ENCODE assay signal across 15 mouse cellular contexts in the genomic region with DNA sequence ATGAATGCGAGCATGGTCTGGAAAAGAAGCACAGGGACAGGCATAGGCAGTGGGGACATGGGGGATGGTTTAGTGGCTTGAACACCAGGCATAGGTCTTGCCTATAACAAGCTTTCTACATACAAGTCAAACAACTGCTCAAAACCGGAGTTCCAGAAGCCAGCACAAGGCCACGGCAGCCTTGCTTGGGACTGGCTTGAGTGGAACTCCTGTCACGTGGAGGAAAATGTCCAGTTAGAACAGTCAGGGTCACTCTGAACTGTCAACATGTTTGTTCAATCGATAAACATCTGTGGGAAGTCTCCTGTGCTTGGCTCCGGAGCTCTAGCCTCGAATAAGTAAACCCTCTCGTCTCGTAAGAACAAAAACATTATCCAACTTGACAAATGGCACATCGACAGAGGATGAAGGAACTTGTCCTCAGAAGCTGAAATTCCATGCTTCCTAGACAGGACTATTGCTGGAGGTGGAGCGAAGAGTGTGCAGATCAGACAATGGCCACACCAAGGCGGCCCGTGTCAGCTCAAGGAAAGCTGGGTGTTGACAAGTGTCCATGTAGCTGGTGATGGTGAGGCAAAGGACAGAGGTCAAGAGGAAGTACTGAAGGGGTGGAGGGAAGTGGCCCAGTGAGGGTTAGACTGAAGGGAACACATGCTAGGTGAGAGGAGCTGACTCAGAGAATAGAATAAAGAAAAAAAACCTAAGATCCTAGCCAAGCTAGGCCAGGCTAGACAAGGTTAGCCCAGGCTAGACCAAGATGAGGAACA. TPM values are rescaled to one million over a fixed set of nuclear protein-coding genes. Genes with fewer than 3 reads are reported as not detected.
DNase-seq lines count a peak whose midpoint lies in the region; ATAC-seq lines count a peak whose summit lies in the region.
"Had no signal": no experiment of that assay in that cellular context is flagged by ENCODE, and none has a peak within 500 bp of the region (broad histone marks: within the 10 kb centered on the region; RNA-seq: fewer than 3 reads in every experiment).

No protein-coding gene starts in this region.

- H3K9ac ChIP-seq in liver, embryonic 15.5 days, result no peak overlapping the region
- H3K9ac ChIP-seq in liver, embryonic 12.5 days, result no peak overlapping the region
- H3K9ac ChIP-seq: heart, embryonic 12.5 days; hindbrain, embryonic 14.5 days; limb, embryonic 12.5 days had no signal

- DNase-seq in ovary, postnatal 36 days (ENCODE audit: low spot score), result peak; percentile 47
- DNase-seq in ovary, postnatal 14 days (ENCODE audit: low spot score), result no peak
- DNase-seq in thymus, postnatal 14 days, result no peak
- DNase-seq in layer of hippocampus, adult 9-11 months, result no peak
- DNase-seq: cerebellum, adult 9-10 months; kidney, adult 11 months; right cerebral cortex, adult 18-20 months had no signal

- H3K4me1 ChIP-seq in liver, embryonic 15.5 days (replicated peaks), result peaks cover 46% of the 10 kb centered on the region
- H3K4me1 ChIP-seq in liver, embryonic 12.5 days, result peaks cover 54% of the 10 kb centered on the region

- H3K27me3 ChIP-seq in liver, embryonic 15.5 days, result no peaks in the 10 kb centered on the region
- no peaks in the 10 kb centered on the region for H3K27me3 ChIP-seq in liver, embryonic 12.5 days (replicated peaks)
- H3K27me3 ChIP-seq: heart, embryonic 12.5 days; limb, embryonic 12.5 days had no signal

- H3K9me3 ChIP-seq in liver, embryonic 15.5 days (replicated peaks), result no peaks in the 10 kb centered on the region
- H3K9me3 ChIP-seq in liver, embryonic 12.5 days (replicated peaks), result peaks cover 5% of the 10 kb centered on the region; the same call in 1 of the 2 replicates
- H3K9me3 ChIP-seq: heart, embryonic 12.5 days; limb, embryonic 12.5 days had no signal

- 78% methylated on average over 13 of the region's 13 CpGs for WGBS in liver, embryonic 15.5 days (ENCODE audit: insufficient replicate concordance)
- WGBS in liver, embryonic 12.5 days (ENCODE audit: insufficient replicate concordance), result 78% methylated on average over 13 of the region's 13 CpGs

- peak overlapping the region; percentile 59; the same call in 1 of the 2 replicates for H3K27ac ChIP-seq in liver, embryonic 15.5 days (replicated peaks)
- no peak overlapping the region for H3K27ac ChIP-seq in liver, embryonic 12.5 days
- H3K27ac ChIP-seq: embryonic facial prominence, embryonic 10.5 days; hindbrain, embryonic 14.5 days; limb, embryonic 12.5 days had no signal

- H3K4me3 ChIP-seq in liver, embryonic 15.5 days (replicated peaks), result no peak overlapping the region
- no peak overlapping the region for H3K4me3 ChIP-seq in liver, embryonic 12.5 days
- H3K4me3 ChIP-seq: embryonic facial prominence, embryonic 10.5 days; heart, embryonic 12.5 days; limb, embryonic 12.5 days had no signal

- H3K36me3 ChIP-seq in liver, embryonic 15.5 days (replicated peaks), result peaks cover 12% of the 10 kb centered on the region
- H3K36me3 ChIP-seq in liver, embryonic 12.5 days, result peaks cover 32% of the 10 kb centered on the region

- H3K4me2 ChIP-seq in liver, embryonic 15.5 days, result no peak overlapping the region
- H3K4me2 ChIP-seq in liver, embryonic 12.5 days, result no peak overlapping the region
- H3K4me2 ChIP-seq: heart, embryonic 12.5 days; hindbrain, embryonic 14.5 days; limb, embryonic 12.5 days had no signal

- peak; percentile 47; the same call in 1 of the 2 replicates for ATAC-seq in liver, embryonic 15.5 days (ENCODE audit: insufficient read depth)
- ATAC-seq in liver, embryonic 12.5 days, result no peak
- ATAC-seq in monocyte, adult 5-6 weeks (replicated peaks; ENCODE audit: insufficient number of reproducible peaks, low FRiP score, low TSS enrichment, poor library complexity, severe bottlenecking), result peak; percentile 19; the same call in 1 of the 2 replicates
- ATAC-seq: midbrain, embryonic 16.5 days had no signal

RNA-seq across cellular contexts. Expression of a gene that starts 17.3 kb away (rescaled TPM):
- 27.0 and 30.6 TPM in 2 replicates for polyA plus RNA-seq in liver, embryonic 15.5 days (2015; fragmentation: Nextera tagmentation; extraction: Ambion mirVana)
- 20.9 and 21.3 TPM in 2 replicates for polyA plus RNA-seq in liver, embryonic 12.5 days (2016; fragmentation: Nextera tagmentation; extraction: Ambion mirVana)
- total RNA-seq in monocyte, adult 5-6 weeks (2017), result 30.1 to 38.0 TPM (median 30.6 TPM) in 3 replicates

RNA-seq across cellular contexts. Expression of a gene that starts 46.5 kb away (rescaled TPM):
- 25.3 and 27.0 TPM in 2 replicates for polyA plus RNA-seq in liver, embryonic 15.5 days (2015; fragmentation: Nextera tagmentation; extraction: Ambion mirVana)
- 5.0 and 7.8 TPM in 2 replicates for polyA plus RNA-seq in liver, embryonic 12.5 days (2016; fragmentation: Nextera tagmentation; extraction: Ambion mirVana)
- total RNA-seq in monocyte, adult 5-6 weeks (2017), result 7.4 to 10.1 TPM (median 9.0 TPM) in 3 replicates
